ENCODE assay signal across 8 mouse cellular contexts in the genomic region with DNA sequence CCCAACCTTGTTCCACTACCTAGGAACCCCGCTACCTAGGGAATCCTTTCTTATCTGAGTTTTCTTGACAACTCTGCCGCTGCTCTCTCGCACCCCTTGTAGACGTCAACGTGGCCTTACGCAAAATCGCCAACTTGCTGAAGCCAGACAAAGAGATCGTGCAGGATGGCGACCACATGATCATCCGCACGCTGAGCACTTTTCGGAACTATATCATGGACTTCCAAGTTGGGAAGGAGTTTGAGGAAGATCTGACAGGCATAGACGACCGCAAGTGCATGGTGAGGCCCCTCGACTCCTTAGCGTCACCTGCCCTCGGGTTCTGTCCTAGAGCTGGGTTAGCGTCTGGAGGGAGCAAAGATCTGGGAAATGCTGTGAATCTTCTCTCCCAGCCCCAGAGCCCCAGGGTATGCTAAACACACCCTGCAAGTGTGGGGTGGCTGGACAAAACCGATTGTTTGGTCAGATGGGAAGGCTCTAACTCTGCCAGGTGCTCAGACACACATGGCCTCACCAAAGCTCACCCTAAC. TPM values are rescaled to one million over a fixed set of nuclear protein-coding genes. Genes with fewer than 3 reads are reported as not detected.
DNase-seq lines count a peak whose midpoint lies in the region; ATAC-seq and TF ChIP-seq lines count a peak whose summit lies in the region.

No protein-coding gene starts in this region.

- peak; percentile 35; the same call in 1 of the 2 replicates for ATAC-seq in granulocyte monocyte progenitor cell, adult 5-6 weeks (replicated peaks; ENCODE audit: poor library complexity, severe bottlenecking)

- peaks cover 63% of the 10 kb centered on the region for H3K27me3 ChIP-seq in E14TG2a.4 (ENCODE audit: insufficient read depth, low read length)

- peaks cover 80% of the 10 kb centered on the region for H3K4me1 ChIP-seq in E14TG2a.4 (replicated peaks; ENCODE audit: low read depth, low read length)

- peak; percentile 45 for DNase-seq in embryo, embryonic 10 days (ENCODE audit: low spot score)
- no peak for DNase-seq in embryo, embryonic 11 days
- peak; percentile 7 for DNase-seq in lung, postnatal 10 days
- no peak for DNase-seq in ovary, postnatal 14 days (ENCODE audit: low spot score)
- no peak for DNase-seq in T-cell, adult 2 months (ENCODE audit: low spot score)
- DNase-seq in adrenal gland, adult 8-10 months = no peak

- no peak for TF ChIP-seq CTCF in E14TG2a.4 (conservative IDR thresholded peaks at IDR 0.05; ENCODE audit: low read length)

- peaks cover 6% of the 10 kb centered on the region for H3K9me3 ChIP-seq in E14TG2a.4 (ENCODE audit: low read length)

- peak overlapping the region; percentile 74 for H3K4me3 ChIP-seq in E14TG2a.4 (replicated peaks; ENCODE audit: low read length)

- no peaks in the 10 kb centered on the region for H3K36me3 ChIP-seq in E14TG2a.4 (ENCODE audit: insufficient read depth, low read length)

RNA-seq across cellular contexts. Expression of a gene that starts 2.7 kb away (rescaled TPM):
- 0.73 TPM in 1 of 2 replicates, not detected in the other for total RNA-seq in granulocyte monocyte progenitor cell, adult 5-6 weeks (2014; fragmentation: Nextera tagmentation)
- 0.46 TPM in 1 of 2 replicates, not detected in the other for total RNA-seq in granulocyte monocyte progenitor cell, adult 5-6 weeks (2017)
- 1 to 10 TPM; 7.3 to 8.6 (median 7.6) TPM for total RNA-seq in adrenal gland, adult 8-10 months (2022)

Comparison
In these comparisons a context has a peak if more than half of its experiments do, and no peak if none do; other contexts are left out.
1. DNase-seq: peak in embryo, embryonic 10 days (single experiment) and lung, postnatal 10 days (single experiment); none in embryo, embryonic 11 days (single experiment), ovary, postnatal 14 days (single experiment), T-cell, adult 2 months (single experiment) and adrenal gland, adult 8-10 months (single experiment).
2. RNA of a gene that starts 2.7 kb away (total RNA-seq): 7.3 to 8.6 TPM in adrenal gland, adult 8-10 months; 0.46 to 0.73 TPM in granulocyte monocyte progenitor cell, adult 5-6 weeks; every median in the first group is over 4 times any median in the second.